ENCODE assay signal across 22 mouse cellular contexts in the genomic region with DNA sequence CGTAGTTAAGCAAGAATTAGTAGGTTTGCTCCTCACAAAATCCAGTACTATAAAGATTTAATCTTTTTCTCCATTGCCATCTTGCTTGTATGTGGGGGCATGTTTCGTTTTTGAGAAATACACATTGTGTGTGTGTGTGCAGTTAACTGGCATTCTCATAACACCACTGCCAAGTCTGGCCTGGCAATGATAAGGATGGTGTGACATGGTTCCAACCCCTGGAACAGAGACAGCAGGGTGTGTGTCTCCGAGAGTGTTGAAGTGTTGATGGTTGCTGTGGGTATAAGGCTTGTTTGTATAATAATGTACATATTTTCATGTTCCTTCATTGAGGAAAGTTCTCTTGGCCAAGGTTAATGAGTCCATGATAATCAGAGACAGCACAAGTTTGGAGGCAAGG. TPM values are rescaled to one million over a fixed set of nuclear protein-coding genes. Genes with fewer than 3 reads are reported as not detected.
DNase-seq lines count a peak whose midpoint lies in the region; ATAC-seq and TF ChIP-seq lines count a peak whose summit lies in the region.
"Had no signal": no experiment of that assay in that cellular context is flagged by ENCODE, and none has a peak within 500 bp of the region (broad histone marks: within the 10 kb centered on the region; RNA-seq: fewer than 3 reads in every experiment).

No protein-coding gene starts in this region.

- TF ChIP-seq RAD21 in MEL (IDR thresholded peaks at IDR 0.05; ENCODE audit: low read depth, low read length), result no peak

- no peaks in the 10 kb centered on the region for H3K9me3 ChIP-seq in MEL (replicated peaks; ENCODE audit: insufficient read depth, low read length)
- H3K9me3 ChIP-seq in hindbrain, postnatal 0 days (ENCODE audit: low read length), result no peaks in the 10 kb centered on the region
- H3K9me3 ChIP-seq: forebrain, embryonic 15.5 days had no signal

- TF ChIP-seq EP300 in MEL (IDR thresholded peaks at IDR 0.05; ENCODE audit: low read depth in 1 of 2, low read length in 2 of 2), result no peak

- 0 out of 2 replicates have a peak, but pooled peaks have one; percentile 64 for ATAC-seq in erythroblast, adult 5-6 weeks (replicated peaks; ENCODE audit: low FRiP score, poor library complexity, severe bottlenecking)
- peak; percentile 60; the same call in 1 of the 2 replicates for ATAC-seq in megakaryocyte progenitor cell, adult 5-6 weeks (replicated peaks; ENCODE audit: poor library complexity)
- no peak for ATAC-seq in hindbrain, postnatal 0 days
- ATAC-seq: activated CD4-positive, CD25-positive, alpha-beta regulatory T cell, adult 4 months; forebrain, embryonic 13.5 days; forebrain, embryonic 15.5 days; forebrain, postnatal 0 days; Patski had no signal

- 94% methylated on average over 3 of the region's 3 CpGs for WGBS in hindbrain, postnatal 0 days

- H3K27me3 ChIP-seq in MEL (ENCODE audit: control insufficient read depth in 1 of 2, insufficient read depth in 2 of 2, low read length in 2 of 2), result no peaks in the 10 kb centered on the region
- no peaks in the 10 kb centered on the region for H3K27me3 ChIP-seq in hindbrain, postnatal 0 days (ENCODE audit: insufficient read depth, low read length)
- H3K27me3 ChIP-seq: embryonic facial prominence, embryonic 12.5 days; forebrain, embryonic 13.5 days; forebrain, embryonic 15.5 days; Patski had no signal

- H3K4me2 ChIP-seq in hindbrain, postnatal 0 days (ENCODE audit: low read depth, low read length), result no peak overlapping the region
- H3K4me2 ChIP-seq: embryonic facial prominence, embryonic 12.5 days; forebrain, embryonic 13.5 days; forebrain, embryonic 15.5 days had no signal

- no peak for TF ChIP-seq CTCF in MEL (IDR thresholded peaks at IDR 0.05 in 2 of 3, conservative IDR thresholded peaks at IDR 0.05 in 1 of 3; ENCODE audit: control insufficient read depth in 1 of 3, insufficient read depth in 1 of 3, low read depth in 2 of 3, low read length in 3 of 3, poor library complexity in 1 of 3, severe bottlenecking in 1 of 3)
- no peak for TF ChIP-seq CTCF in hindbrain, postnatal 0 days (IDR thresholded peaks at IDR 0.05; ENCODE audit: low read depth)

- DNase-seq in MEL (ENCODE audit: low read depth, low spot score), result peak; percentile 8
- no peak for DNase-seq in layer of hippocampus, postnatal 10 days (ENCODE audit: low spot score in 2 of 2)
- no peak for DNase-seq in layer of hippocampus, adult 8-10 months (ENCODE audit: low spot score in 2 of 2)
- DNase-seq in hindbrain, postnatal 0 days (ENCODE audit: low spot score), result no peak
- DNase-seq: adrenal gland, adult 8-10 months; adrenal gland, postnatal 14 days; adrenal gland, postnatal 36 days; cerebellum, adult 11-12 months; cerebellum, adult 2 months; cerebellum, adult 9-10 months; cerebellum, postnatal 10 days; cerebellum, postnatal 25 days; forebrain, postnatal 0 days had no signal

- TF ChIP-seq POLR2A in MEL (IDR thresholded peaks at IDR 0.05; ENCODE audit: control insufficient read depth in 1 of 2, insufficient read depth in 1 of 2, low read depth in 1 of 2, low read length in 2 of 2, poor library complexity in 1 of 2), result no peak

- no peak overlapping the region for H3K9ac ChIP-seq in MEL (ENCODE audit: control insufficient read depth, low read depth, low read length, poor library complexity, severe bottlenecking)
- no peak overlapping the region for H3K9ac ChIP-seq in hindbrain, postnatal 0 days (replicated peaks; ENCODE audit: low read length)
- H3K9ac ChIP-seq: embryonic facial prominence, embryonic 12.5 days; forebrain, embryonic 13.5 days; forebrain, embryonic 15.5 days; forebrain, postnatal 0 days had no signal

- no peaks in the 10 kb centered on the region for H3K79me2 ChIP-seq in MEL (ENCODE audit: control insufficient read depth, insufficient read depth, low read length, poor library complexity)

- H3K4me1 ChIP-seq in MEL (ENCODE audit: control insufficient read depth in 1 of 2, insufficient read depth in 2 of 2, low read length in 2 of 2), result peaks cover 0 to 7% of the 10 kb centered on the region in 2 experiments; a peak in 1 of 4 replicates
- H3K4me1 ChIP-seq in hindbrain, postnatal 0 days (ENCODE audit: insufficient read depth, low read length), result no peaks in the 10 kb centered on the region
- H3K4me1 ChIP-seq: embryonic facial prominence, embryonic 12.5 days had no signal

- H3K27ac ChIP-seq in MEL (ENCODE audit: control insufficient read depth, low read depth, low read length), result no peak overlapping the region
- H3K27ac ChIP-seq in hindbrain, postnatal 0 days, result no peak overlapping the region
- H3K27ac ChIP-seq: embryonic facial prominence, embryonic 10.5 days; embryonic facial prominence, embryonic 12.5 days; forebrain, embryonic 13.5 days; forebrain, embryonic 15.5 days had no signal

- H3K4me3 ChIP-seq in MEL (ENCODE audit: control insufficient read depth in 1 of 2, insufficient read depth in 1 of 2, low read depth in 2 of 2, low read length in 2 of 2), result no peak overlapping the region
- no peak overlapping the region for H3K4me3 ChIP-seq in hindbrain, postnatal 0 days (ENCODE audit: low read length)
- H3K4me3 ChIP-seq: embryonic facial prominence, embryonic 10.5 days; embryonic facial prominence, embryonic 12.5 days; erythroblast, embryonic 14.5 days; forebrain, embryonic 13.5 days; forebrain, embryonic 15.5 days had no signal

- H3K36me3 ChIP-seq in MEL (ENCODE audit: control insufficient read depth in 1 of 2, insufficient read depth in 2 of 2, low read length in 2 of 2), result peaks cover 0 to 3% of the 10 kb centered on the region in 2 experiments; a peak in 1 of 4 replicates
- no peaks in the 10 kb centered on the region for H3K36me3 ChIP-seq in hindbrain, postnatal 0 days (ENCODE audit: insufficient read depth, low read length)
- H3K36me3 ChIP-seq: embryonic facial prominence, embryonic 12.5 days; forebrain, embryonic 15.5 days had no signal

TF ChIP-seq in MEL, 35 proteins besides CTCF, POLR2A, EP300 and RAD21:
- TF ChIP-seq MAX (IDR thresholded peaks at IDR 0.05; ENCODE audit: low read length) (no peak), MYC (IDR thresholded peaks at IDR 0.05; ENCODE audit: low read depth, low read length) (no peak), BHLHE40 (IDR thresholded peaks at IDR 0.05; ENCODE audit: borderline replicate concordance, low read depth, low read length) (no peak), SMC3 (IDR thresholded peaks at IDR 0.05; ENCODE audit: low read depth, low read length) (no peak), SIN3A (IDR thresholded peaks at IDR 0.05; ENCODE audit: low read length) (no peak), ZNF384 (IDR thresholded peaks at IDR 0.05; ENCODE audit: low read depth, low read length) (no peak), MEF2A (IDR thresholded peaks at IDR 0.05; ENCODE audit: extremely low read depth, insufficient replicate concordance, low read depth, low read length, poor library complexity, severe bottlenecking) (no peak), KAT2A (conservative IDR thresholded peaks at IDR 0.05; ENCODE audit: low read depth, low read length) (no peak), MAZ (IDR thresholded peaks at IDR 0.05; ENCODE audit: low read depth, low read length) (no peak), MYB (IDR thresholded peaks at IDR 0.05; ENCODE audit: low read depth, low read length) (no peak), ZMIZ1 (IDR thresholded peaks at IDR 0.05; ENCODE audit: low read depth, low read length) (no peak), GATA1 (IDR thresholded peaks at IDR 0.05; ENCODE audit: low read depth, low read length) (no peak), ELF1 (IDR thresholded peaks at IDR 0.05; ENCODE audit: low read depth, low read length) (no peak), HCFC1 (IDR thresholded peaks at IDR 0.05; ENCODE audit: low read depth, low read length) (no peak), E2F4 (IDR thresholded peaks at IDR 0.05; ENCODE audit: borderline replicate concordance, low read depth, low read length) (no peak)

RNA-seq across cellular contexts. Expression of gene Wars2, which starts 19.1 kb away (rescaled TPM):
- total RNA-seq in MEL (2012; rRNA removed), result 7.6 and 8.8 TPM in 2 replicates
- polyA plus RNA-seq in MEL (2012; ENCODE audit: insufficient read depth in 1 of 2, insufficient read length in 2 of 2, low read depth in 1 of 2, low replicate concordance in 2 of 2, missing spikeins in 1 of 2), result 10 to 100 TPM in 1 of 2 experiments, not detected in 1; 11.4 TPM
- total RNA-seq in erythroblast, adult 5-6 weeks (2015; ENCODE audit: low replicate concordance), result 3.1 TPM in 1 of 2 replicates, not detected in the other
- 0.34 and 0.98 TPM in 2 replicates for total RNA-seq in erythroblast, adult 5-6 weeks (2017; ENCODE audit: low replicate concordance)
- 3.8 TPM in 2 replicates for total RNA-seq in megakaryocyte progenitor cell, adult 5-6 weeks (2015)
- total RNA-seq in megakaryocyte progenitor cell, adult 5-6 weeks (2017), result 5.5 and 8.9 TPM in 2 replicates
- 10 to 100 TPM in 1 of 2 experiments, 1 to 10 TPM in 1; 9.1 to 10.1 TPM for total RNA-seq in layer of hippocampus, postnatal 10 days (2021)
- total RNA-seq in layer of hippocampus, adult 8-10 months (2022), result 1 to 10 TPM; 7.8 to 8.5 (median 8.0) TPM
- 6.6 and 11.1 TPM in 2 replicates for total RNA-seq in hindbrain, postnatal 0 days (2014; rRNA removed)
- 4.4 and 5.1 TPM in 2 replicates for polyA plus RNA-seq in hindbrain, postnatal 0 days (2015; fragmentation: Nextera tagmentation; extraction: Ambion mirVana)
